Mouse (Mus musculus) CD8-positive naive resting alpha-beta T cell, adult 2 months (primary cell): ENCODE results near the gene Gm2310.
"Not testable (repeated sequence)": the region's sequence is repeated elsewhere in the genome, so short reads cannot be mapped to it uniquely, and the experiment has no call there.

ENCODE experiments used
- DNase-seq, 2 experiments: peaks; one replicate each; pipeline ENCODE4 v3.0.0; 2022; ENCODE audit warnings: low read depth in 2 of 2, low spot score in 2 of 2

Gene Gm2310

GRCm38 (mm10) chr15:8519853-8520252 lies at the start of gene Gm2310:
Gene Gm2310, minus strand, starts transcription at chr15:8519953.
- DNase-seq = not testable (repeated sequence)

DNA sequence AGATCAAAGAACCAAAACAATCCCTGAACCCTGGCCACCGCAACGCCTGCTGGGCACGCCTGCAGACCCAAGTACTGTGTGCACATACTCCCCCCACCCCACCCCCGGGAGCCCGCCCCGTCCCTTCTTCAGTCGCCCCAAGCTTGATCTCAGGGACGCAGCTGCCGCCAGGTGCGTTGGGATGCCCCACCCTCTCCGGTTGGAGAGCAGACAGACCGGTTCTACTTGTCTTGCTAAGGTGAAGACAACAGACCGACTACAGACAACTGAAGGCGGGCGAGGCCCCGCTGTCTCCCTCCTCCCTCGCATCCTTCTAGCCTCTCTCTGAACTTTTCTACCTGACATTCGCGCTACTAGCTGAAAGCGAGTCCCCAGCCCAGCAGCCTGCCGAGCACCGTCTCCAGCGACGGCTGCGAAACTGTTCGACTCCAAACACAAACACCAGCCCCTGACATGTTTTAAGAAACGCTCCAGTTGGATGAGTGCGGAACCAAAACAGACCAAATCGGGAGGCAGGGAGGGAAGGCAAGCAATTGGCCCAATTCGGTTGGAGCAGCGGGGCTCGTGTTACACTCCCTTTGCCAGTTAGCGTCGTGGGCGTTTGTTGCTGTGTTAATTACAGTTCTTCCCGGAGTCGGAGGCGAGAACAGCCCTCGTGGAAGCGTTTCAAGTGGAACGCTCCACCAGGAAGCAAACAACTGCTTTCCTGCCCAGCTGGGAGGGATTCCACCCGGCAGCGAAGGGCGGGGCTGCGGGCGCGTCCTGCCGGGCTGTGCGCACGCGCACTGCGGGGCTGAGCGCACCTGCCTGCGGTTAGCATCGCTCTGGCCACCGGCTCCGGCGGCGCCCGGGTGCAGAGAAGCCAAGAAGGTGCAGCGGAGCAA lies 49.1 kb upstream of the Gm2310 start:
- DNase-seq = peak; percentile 85 to 89

GRCm38 (mm10) chr15:8568286-8568644 lies 48.5 kb upstream of the Gm2310 start:
- peak; percentile 40 to 59 for DNase-seq

- DNase-seq = no peak
These were observed 45.7 kb upstream of the Gm2310 start for GRCm38 (mm10) chr15:8565416-8565815.

DNA sequence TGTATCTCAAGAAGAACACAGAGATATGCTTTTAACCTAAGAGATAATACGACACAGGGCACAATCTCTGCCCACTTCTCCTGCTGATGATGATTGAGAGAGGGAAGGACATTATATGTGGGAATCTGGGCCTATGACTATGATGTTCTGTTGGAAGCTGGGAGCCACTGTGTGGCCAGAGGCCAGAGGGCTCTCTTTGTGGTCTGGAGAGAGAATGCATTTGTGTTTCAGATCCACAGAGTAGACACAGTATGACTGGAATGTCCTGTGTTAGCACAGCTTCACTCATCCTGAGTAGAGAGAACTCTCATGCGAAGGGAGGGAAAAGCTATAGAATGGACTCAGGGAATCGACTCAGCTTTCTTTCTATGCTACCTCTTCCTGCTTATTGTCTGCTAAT lies 44.6 kb upstream of the Gm2310 start:
- DNase-seq = no peak

- DNase-seq = no peak
These were observed 43.9 kb upstream of the Gm2310 start for GRCm38 (mm10) chr15:8563423-8564194.

DNA sequence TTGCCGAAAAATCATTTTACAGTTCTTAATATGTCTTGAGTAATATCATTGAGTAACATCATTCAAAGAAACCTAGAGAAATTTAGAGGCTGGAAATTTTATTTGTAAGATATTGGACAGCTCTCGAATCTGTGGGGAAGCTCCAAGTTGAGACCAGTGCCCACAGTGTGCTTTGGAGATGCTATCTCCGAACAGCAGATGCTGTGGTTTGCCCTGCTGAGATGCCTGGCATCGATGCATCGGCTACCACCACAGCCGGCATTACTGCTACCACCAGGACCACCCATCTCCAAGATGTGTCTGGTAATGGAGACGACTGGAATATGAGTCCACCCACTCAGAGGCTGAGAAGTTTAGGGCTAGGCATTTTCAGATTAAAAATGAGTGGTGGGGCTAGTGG lies 43.0 kb upstream of the Gm2310 start:
- no peak for DNase-seq

DNA sequence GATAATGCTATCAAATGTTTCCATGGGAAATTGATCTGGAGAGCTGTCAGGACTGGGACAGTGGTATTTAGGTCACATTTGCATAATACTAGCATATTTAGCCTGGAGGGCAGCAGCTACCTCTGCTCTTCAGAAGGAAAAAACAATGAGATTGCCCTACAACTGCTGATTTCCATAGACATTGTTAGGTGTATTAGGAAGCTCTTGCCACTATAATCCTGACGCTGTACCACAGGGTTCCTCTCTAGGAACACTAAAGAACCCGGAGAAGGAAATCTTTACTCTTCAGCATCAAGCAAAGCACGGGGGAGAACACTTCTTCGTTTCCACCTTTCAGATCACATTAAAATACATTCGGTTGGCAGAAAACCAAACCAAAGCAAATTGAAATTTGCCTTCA lies 11.4 kb upstream of the Gm2310 start:
- DNase-seq = no peak

DNA sequence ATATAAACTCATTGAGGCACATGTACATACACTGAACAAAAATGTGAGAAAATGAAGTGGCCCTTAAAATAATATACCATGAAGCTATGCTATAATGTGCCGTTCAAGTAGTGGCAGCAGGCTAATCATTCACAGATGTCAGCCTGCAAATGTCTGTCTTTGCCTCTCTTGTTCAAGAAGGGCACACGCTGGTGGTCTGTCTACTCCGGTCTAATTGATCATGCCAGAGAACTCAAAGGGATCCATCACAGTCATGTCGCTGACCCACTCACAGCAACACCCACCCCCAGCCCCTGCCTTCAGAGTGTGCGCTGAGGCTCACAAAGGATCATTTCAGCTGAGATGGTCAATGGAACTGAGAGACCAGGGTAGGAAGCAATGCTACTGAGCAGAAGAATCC lies 6.8 kb downstream of the Gm2310 start:
- no peak for DNase-seq

GRCm38 (mm10) chr15:8511861-8512260 lies 7.9 kb downstream of the Gm2310 start:
- DNase-seq = peak; percentile 10 to 42

DNA sequence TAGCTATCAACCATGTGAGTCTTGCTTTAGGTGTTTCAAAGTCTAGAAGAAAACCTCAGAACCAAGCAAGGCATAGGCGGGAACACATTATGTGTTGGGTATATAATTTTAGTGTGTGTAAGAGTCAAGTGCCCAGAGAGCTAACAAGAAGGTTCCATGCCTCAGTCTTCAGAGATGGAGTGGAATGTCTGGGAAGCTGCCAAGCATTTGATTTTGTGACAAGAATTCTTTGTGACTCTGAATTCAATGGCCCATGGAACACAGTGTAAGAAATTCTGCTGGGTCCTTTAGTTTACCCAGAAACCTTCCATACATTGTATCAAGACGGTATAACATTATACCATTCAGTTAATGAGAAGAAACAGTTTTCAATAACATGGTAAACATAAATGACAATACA lies 17.3 kb downstream of the Gm2310 start:
- no peak for DNase-seq

- no peak for DNase-seq
These were observed 34.5 kb downstream of the Gm2310 start for GRCm38 (mm10) chr15:8485261-8485660.

- DNase-seq = no peak
These were observed 50.7 kb downstream of the Gm2310 start for GRCm38 (mm10) chr15:8469006-8469575.
